Mouse (Mus musculus) liver, adult 2 months (tissue): Measurements from ENCODE around the gene Pkdcc.

Experiments
- CTCF ChIP-seq: fragments of 200-500 bp; IDR thresholded peaks from 2 replicates; pipeline ENCODE4 v1.5.1; 2011; ENCODE audit warnings: low read depth, low read length, control low read depth
- POLR2A ChIP-seq: fragments of 200-500 bp; IDR thresholded peaks from 2 replicates; pipeline ENCODE4 v1.6.1; 2011; ENCODE audit warnings: low read length, control low read depth; ENCODE audit not compliant: insufficient read depth; ENCODE audit errors: extremely low read depth

DNA sequence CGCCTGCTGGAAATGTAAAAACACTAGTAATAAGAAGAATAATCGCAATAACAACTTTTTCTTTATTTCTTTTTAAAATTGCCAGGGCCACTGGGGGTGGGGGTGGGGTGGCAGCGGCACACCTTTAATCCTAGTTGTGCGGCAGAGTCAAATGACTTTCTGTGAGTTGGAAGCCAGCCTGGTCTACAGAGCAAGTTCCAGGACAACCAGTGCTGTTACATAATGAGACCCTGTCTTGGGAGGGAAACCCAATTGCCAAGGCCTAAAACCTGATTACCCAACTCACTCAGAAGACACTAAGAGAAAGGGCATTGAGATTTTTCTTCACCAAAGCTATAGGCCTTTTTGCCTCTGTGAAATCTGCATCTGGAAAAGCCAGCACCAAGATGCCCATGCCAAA is 38.9 kb upstream of the Pkdcc start:
- no peak for TF ChIP-seq CTCF
- no peak for TF ChIP-seq POLR2A
